Mouse (Mus musculus) cerebellum, adult 2 months (tissue): ENCODE results near the gene Cdk19.

Experiments used
- CTCF ChIP-seq: fragments of 200-500 bp; IDR thresholded peaks from 2 replicates; pipeline ENCODE4 v1.5.1; 2011; ENCODE audit warnings: low read depth, mild to moderate bottlenecking, control low read depth, low read length, moderate library complexity, borderline replicate concordance; ENCODE audit not compliant: insufficient read depth
- POLR2A ChIP-seq: fragments of 200-500 bp; IDR thresholded peaks from 2 replicates; pipeline ENCODE4 v1.6.1; 2011; ENCODE audit warnings: low read length, control low read depth, borderline replicate concordance; ENCODE audit not compliant: insufficient read depth

GRCm38 (mm10) chr10:40330262-40330661, 9.1 kb upstream of the Cdk19 start:
- TF ChIP-seq CTCF (no peak), POLR2A (no peak)
